Mouse (Mus musculus): ENCODE results near the gene Adamts1.

DNA sequence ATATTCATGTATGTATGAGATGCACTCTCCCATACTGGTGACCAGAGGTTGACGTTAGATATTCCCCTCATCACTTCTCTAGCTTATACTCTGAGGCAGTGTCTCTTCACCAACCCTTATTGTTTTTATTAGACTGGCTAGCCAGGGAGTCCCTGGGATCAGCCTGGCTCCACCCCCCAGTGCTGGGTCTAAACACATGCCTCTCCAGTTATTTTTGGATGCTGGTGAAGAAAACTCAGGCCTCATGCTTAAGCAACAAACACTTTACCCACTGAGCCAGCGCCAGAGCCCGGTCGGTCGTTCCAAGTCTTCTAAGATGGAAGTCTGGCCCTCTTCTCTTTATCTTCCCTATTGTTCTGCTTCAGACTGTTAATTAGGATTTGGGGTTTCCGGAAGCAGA lies 53.6 kb downstream of the Adamts1 start:
- TF ChIP-seq POLR2A (IDR thresholded peaks at IDR 0.05; ENCODE audit: borderline replicate concordance, low read depth, low read length) (no peak), CTCF (IDR thresholded peaks at IDR 0.05; ENCODE audit: low read depth, low read length) (no peak)

All from bone marrow macrophage, adult 2 months (primary cell).